Mouse (Mus musculus): ENCODE measurements at regions not wholly inside any gene's neighbourhood (a gene's known extent, or its start where the extent isn't known, plus 50 kb on each side); places are given as distances from the start of the nearest gene placed in this dataset.

- ATAC-seq (replicated peaks; ENCODE audit: insufficient number of reproducible peaks, low FRiP score, low TSS enrichment, poor library complexity, severe bottlenecking) = no peak
Observed at GRCm38 (mm10) chr15:50005142-50005541, 3879.6 kb upstream of the Gm7489 start.

- no peak for ATAC-seq (replicated peaks; ENCODE audit: insufficient number of reproducible peaks, low FRiP score, low TSS enrichment, poor library complexity, severe bottlenecking)
Observed at GRCm38 (mm10) chr15:50046653-50047052, 3838.1 kb upstream of the Gm7489 start.

GRCm38 (mm10) chr15:50053468-50053867 is 3831.2 kb upstream of the Gm7489 start:
- no peak for ATAC-seq (replicated peaks; ENCODE audit: insufficient number of reproducible peaks, low FRiP score, low TSS enrichment, poor library complexity, severe bottlenecking)

GRCm38 (mm10) chr15:50053892-50054291 is 3830.8 kb upstream of the Gm7489 start:
- no peak for ATAC-seq (replicated peaks; ENCODE audit: insufficient number of reproducible peaks, low FRiP score, low TSS enrichment, poor library complexity, severe bottlenecking)

- ATAC-seq (replicated peaks; ENCODE audit: insufficient number of reproducible peaks, low FRiP score, low TSS enrichment, poor library complexity, severe bottlenecking) = no peak
Observed at GRCm38 (mm10) chr15:50078246-50078645, 3806.5 kb upstream of the Gm7489 start.

- no peak for ATAC-seq (replicated peaks; ENCODE audit: insufficient number of reproducible peaks, low FRiP score, low TSS enrichment, poor library complexity, severe bottlenecking)
Observed at GRCm38 (mm10) chr15:50082428-50082827, 3802.3 kb upstream of the Gm7489 start.

- ATAC-seq (replicated peaks; ENCODE audit: insufficient number of reproducible peaks, low FRiP score, low TSS enrichment, poor library complexity, severe bottlenecking) = no peak
Observed at GRCm38 (mm10) chr15:50102596-50103277, 3782.0 kb upstream of the Gm7489 start.

- peak; percentile 61; the same call in 1 of the 2 replicates for ATAC-seq (replicated peaks; ENCODE audit: insufficient number of reproducible peaks, low FRiP score, low TSS enrichment, poor library complexity, severe bottlenecking)
Observed at GRCm38 (mm10) chr15:50108913-50109312, 3775.8 kb upstream of the Gm7489 start.

- no peak for ATAC-seq (replicated peaks; ENCODE audit: insufficient number of reproducible peaks, low FRiP score, low TSS enrichment, poor library complexity, severe bottlenecking)
Observed at GRCm38 (mm10) chr15:50153863-50154262, 3730.8 kb upstream of the Gm7489 start.

GRCm38 (mm10) chr15:50172276-50172772 is 3712.4 kb upstream of the Gm7489 start:
- no peak for ATAC-seq (replicated peaks; ENCODE audit: insufficient number of reproducible peaks, low FRiP score, low TSS enrichment, poor library complexity, severe bottlenecking)

GRCm38 (mm10) chr15:50183185-50183584 is 3701.5 kb upstream of the Gm7489 start:
- ATAC-seq (replicated peaks; ENCODE audit: insufficient number of reproducible peaks, low FRiP score, low TSS enrichment, poor library complexity, severe bottlenecking) = no peak
